Mouse (Mus musculus): ENCODE measurements around the gene Furin. TPM values are rescaled to one million over a fixed set of nuclear protein-coding genes. Genes with fewer than 3 reads are reported as not detected.
A peak's percentile ranks its signal among the peaks of the same experiment; 100 is the strongest.
"Not testable (repeated sequence)": the region's sequence is repeated elsewhere in the genome, so short reads cannot be mapped to it uniquely, and the experiment has no call there.

Gene Furin
- polyA plus RNA-seq, 2 experiments from 2014 or later: 5.5 to 7.3 TPM

GRCm38 (mm10) chr7:80400571-80400970, 4.7 kb downstream of the Furin start:
- no peak for ATAC-seq

DNA sequence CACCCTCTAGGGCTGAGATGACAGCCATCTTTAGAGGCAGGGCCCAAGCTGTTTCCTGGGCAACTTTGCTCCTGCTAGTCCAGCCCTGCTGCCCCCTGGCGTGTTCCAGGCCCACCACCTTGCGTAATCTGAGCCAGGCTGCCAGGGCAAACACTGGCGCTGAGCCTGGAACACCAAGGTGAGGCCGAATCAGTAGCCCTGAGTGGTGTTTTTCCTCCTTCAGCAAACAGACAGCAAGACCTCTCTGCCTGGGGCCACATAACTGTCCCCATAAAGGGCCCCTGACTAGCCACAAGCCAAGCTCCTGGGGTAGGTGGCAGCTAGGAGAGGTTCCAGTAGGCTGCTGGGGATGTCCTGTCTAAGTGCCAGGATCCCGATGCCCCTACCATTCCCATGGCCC, 5.1 kb downstream of the Furin start:
- no peak for ATAC-seq

DNA sequence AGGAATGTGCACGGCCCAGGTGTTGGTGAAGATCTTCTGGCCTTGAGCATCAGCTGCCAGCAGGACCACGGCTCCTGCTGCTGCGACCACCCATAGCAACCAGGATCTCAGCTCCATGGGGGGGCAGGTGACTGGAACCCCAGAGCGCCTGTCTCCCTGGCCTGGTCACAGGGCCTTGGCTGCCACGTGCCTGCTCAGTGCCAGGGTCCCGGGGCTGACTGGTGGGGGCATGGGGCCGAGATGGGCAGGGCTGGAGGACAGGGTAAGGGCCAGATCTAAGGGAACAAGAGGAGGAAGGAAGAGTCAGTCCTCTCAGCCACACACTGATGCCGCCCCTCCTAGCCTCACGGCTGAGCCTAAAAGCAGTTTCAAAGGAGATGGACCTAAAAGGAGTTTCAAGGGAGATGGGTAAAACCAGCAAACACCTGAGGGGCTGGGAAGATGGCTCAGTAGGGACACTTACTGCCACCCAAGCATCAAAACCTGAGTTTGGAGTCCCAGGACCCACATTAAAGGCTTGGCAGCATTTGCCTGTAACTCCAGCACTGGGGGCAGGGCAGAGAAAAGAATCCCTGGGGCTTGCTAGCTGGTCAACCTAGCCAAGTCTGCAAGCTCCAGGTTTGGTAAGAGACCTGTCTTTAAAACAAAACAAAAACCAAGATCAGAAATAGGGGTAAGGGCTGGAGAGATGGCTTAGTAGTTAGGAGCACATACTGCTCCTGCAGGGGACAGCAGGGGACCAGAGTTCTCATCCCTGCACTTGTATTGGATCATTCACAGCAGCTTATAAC, 6.4 kb downstream of the Furin start:
- no peak for ATAC-seq

GRCm38 (mm10) chr7:80397986-80398385, 7.2 kb downstream of the Furin start:
- no peak for ATAC-seq

GRCm38 (mm10) chr7:80396427-80396826, 8.8 kb downstream of the Furin start:
- ATAC-seq: not testable (repeated sequence)

GRCm38 (mm10) chr7:80394600-80394999, 10.6 kb downstream of the Furin start:
- no peak for ATAC-seq

- no peak for ATAC-seq
Observed at GRCm38 (mm10) chr7:80392119-80392518, 13.1 kb downstream of the Furin start.

- ATAC-seq: no peak
Observed at GRCm38 (mm10) chr7:80387633-80388543, 17.3 kb downstream of the Furin start, which contains the start of gene Fes. Gene Fes, minus strand, starts transcription at chr7:80387946.

- no peak for ATAC-seq
Observed at GRCm38 (mm10) chr7:80387033-80387632, 18.1 kb downstream of the Furin start.

GRCm38 (mm10) chr7:80386235-80386930, 18.9 kb downstream of the Furin start:
- ATAC-seq: peak; percentile 76

DNA sequence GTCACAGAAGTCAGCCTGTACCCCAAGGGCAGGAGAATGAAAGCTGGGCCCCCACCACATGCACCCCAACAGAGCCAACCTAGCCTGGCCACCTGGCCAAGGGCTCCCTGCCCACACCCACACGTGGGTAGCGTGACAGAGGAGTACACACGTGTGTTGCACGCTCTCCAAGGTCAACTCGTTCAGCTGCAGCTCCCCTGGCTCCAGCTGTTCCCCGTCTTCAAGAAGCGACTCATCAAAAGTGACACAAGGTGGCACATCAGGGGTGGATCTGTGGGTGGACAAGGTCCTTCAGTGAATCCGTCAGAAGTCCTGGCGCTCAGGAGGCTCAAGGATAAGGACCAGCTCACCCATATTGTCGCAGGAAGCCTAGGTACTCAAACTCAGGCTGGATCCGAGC, 22.3 kb downstream of the Furin start:
- no peak for ATAC-seq

DNA sequence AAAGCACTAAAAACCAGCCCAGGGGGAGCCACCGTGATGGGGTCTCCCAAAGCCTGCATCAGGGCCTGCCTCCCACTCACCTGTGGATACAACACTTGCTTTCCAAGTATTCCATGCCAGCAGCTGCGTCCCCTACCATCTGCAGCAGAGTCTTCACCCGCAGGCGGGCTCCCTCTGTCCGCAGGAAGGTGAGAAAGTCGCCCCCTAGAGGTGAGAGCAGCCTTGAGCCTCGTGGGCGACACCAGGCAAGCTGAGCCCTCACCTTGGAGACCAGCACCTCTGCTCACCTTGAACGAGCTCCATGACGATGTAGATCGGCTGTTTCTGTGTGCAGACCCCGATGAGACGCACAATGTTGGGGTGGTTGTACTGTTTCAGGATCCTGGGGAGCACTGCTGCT, 25.7 kb downstream of the Furin start:
- no peak for ATAC-seq

GRCm38 (mm10) chr7:80377471-80377870, 27.8 kb downstream of the Furin start:
- peak; percentile 79 for ATAC-seq

DNA sequence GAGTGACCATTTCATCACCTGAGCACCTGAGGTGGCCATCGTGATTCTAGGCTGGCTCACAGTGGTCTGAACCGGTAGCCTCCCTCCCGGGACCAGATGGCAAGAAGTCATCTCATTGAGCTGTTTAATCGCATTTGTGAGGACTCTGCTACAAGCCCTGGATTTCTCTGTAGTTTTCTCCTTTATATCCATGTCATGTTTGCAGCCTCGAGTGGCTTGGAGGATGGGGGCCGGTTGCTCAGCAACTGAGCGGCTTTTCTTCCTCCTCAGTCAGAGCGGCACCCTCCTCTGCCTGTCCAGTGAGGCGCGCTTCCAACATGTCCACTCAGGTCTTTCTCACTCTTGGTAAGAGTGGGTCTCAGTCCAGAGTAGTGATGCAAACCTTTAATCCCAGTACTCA, 29.0 kb downstream of the Furin start:
- ATAC-seq: no peak

DNA sequence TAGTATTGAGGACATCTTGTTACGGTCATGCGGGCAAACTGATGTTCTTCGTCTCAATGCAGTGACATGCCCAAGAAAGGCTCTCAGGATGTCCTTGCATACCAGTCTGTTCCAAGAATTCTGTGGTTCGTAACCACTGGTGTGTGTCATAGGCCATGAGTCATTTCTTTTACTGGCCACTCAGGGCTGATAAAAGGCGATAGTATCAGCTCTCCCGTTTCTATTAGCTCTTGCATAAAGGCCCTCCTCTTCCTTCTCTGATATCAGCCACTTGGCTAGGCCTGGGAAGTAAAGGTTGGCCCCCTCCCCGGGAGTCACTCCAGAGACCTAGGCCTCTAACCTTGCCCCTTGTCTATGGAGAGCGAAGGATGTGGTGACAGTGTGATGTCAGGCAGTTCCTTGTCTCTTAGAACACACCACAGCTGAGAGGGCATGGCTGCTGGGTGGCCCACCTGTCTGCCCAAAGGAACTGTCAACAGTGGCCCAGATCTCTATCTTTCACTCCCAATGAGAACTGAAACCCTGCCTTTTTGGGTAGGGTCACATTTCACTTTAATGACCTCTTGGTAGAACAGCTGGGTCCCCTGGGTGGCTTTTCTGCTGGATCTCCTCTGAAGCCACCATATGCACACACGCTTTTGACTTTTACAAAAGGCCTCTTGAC, 29.7 kb downstream of the Furin start:
- no peak for ATAC-seq

GRCm38 (mm10) chr7:80374733-80375132, 30.5 kb downstream of the Furin start:
- ATAC-seq: no peak

DNA sequence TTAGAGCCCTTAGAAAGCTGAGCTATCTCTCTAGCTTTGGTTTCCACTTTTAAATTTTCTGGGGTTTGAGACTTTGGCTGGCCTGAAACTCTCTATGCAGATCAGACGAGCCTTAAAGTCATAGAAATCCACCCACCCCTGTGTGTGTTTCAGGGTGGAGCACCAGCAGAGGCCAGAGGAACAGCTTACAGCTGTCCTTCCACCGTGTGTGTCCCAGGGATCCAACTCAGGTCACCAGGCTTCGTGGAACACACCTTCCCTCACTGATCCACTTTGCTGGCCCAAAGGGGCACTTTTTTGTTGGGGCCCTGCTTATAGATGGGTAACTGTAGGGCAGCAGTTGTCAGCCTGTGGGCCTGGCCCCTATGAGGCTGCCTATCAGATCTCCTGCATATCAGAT, 31.0 kb downstream of the Furin start:
- ATAC-seq: no peak

- no peak for ATAC-seq
Observed at GRCm38 (mm10) chr7:80373850-80374249, 31.4 kb downstream of the Furin start.

DNA sequence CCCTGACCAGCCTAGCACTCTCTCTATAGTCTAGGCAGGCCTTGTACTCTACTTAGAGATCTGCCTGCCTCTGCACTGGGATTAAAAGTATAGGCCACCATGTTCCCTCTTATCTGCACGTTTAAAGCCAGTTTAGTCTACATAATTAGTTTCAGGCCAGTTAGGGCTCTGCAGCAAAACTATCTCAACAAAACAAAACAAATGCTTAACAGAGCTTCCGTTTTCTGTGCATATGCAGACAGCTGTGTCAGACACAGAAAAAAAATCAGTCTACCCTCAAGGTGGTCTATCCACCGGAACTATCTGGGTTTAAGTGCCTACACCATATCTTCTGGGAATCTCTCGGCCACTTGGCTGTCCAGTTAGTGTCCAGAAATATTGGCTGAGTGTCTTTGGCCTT, 31.9 kb downstream of the Furin start:
- ATAC-seq: no peak

DNA sequence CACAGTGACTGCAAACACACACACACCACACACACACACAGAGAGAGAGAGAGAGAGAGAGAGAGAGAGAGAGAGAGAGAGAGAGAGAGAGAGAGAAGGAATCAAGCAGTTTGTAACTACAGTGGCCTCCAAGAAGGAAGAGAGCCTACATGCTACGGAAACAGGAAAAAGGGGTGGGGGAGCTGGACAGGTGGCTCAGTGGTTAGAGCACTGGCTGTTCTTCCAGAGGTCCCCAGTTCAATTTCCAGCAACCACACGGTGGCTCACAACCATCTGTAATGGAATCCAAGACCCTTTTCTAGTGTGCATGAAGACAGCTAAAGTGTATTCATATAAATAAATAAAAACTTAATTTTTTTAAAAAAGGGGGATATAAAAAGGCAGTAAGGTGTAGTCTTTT, 32.6 kb downstream of the Furin start:
- no peak for ATAC-seq

DNA sequence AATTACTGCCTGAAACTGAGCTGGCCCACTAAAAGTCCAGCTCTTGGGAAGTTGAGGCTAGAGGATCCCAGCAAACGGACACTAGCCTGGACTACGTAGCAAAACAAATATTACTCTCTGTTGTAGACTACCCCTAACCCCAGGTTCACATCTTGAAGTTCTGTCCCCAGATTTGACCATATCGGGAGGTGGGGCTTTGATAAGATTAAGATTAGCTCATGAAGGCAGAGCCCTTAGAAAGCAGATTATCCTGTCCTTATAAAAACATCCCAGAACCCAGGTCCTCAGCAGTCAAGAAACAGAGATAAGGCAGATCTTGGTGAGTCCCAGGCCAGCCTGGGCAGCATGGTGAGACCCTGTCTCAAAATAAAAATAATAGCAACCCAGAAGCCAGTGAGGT, 33.1 kb downstream of the Furin start:
- no peak for ATAC-seq

Data from CD4-positive, CD25-positive, alpha-beta regulatory T cell, adult 4 months (primary cell).